Mouse (Mus musculus): Measurements from ENCODE around the gene Wfdc2.

Gene Wfdc2

GRCm38 (mm10) chr2:164562391-164563188 lies at the start of gene Wfdc2:
Wfdc2 (plus strand) TSS chr2:164562413.
- peak; percentile 55 for DNase-seq (ENCODE audit: extremely low spot score)

GRCm38 (mm10) chr2:164513389-164513788 lies 48.8 kb upstream of the Wfdc2 start:
- no peak for DNase-seq (ENCODE audit: extremely low spot score)

- no peak for DNase-seq (ENCODE audit: extremely low spot score)
Measured at GRCm38 (mm10) chr2:164514916-164515315, 47.3 kb upstream of the Wfdc2 start.

GRCm38 (mm10) chr2:164515897-164516296 lies 46.3 kb upstream of the Wfdc2 start:
- DNase-seq (ENCODE audit: extremely low spot score) = no peak

- no peak for DNase-seq (ENCODE audit: extremely low spot score)
Measured at GRCm38 (mm10) chr2:164516592-164516991, 45.6 kb upstream of the Wfdc2 start.

GRCm38 (mm10) chr2:164517485-164518221 lies 44.6 kb upstream of the Wfdc2 start:
- peak; percentile 71 for DNase-seq (ENCODE audit: extremely low spot score)

- DNase-seq (ENCODE audit: extremely low spot score) = no peak
Measured at GRCm38 (mm10) chr2:164518266-164519170, 43.7 kb upstream of the Wfdc2 start.

GRCm38 (mm10) chr2:164519171-164519526 lies 43.1 kb upstream of the Wfdc2 start:
- DNase-seq (ENCODE audit: extremely low spot score) = no peak

GRCm38 (mm10) chr2:164520782-164521181 lies 41.4 kb upstream of the Wfdc2 start:
- peak; percentile 51 for DNase-seq (ENCODE audit: extremely low spot score)

- DNase-seq (ENCODE audit: extremely low spot score) = no peak
Measured at GRCm38 (mm10) chr2:164521841-164522240, 40.4 kb upstream of the Wfdc2 start.

- no peak for DNase-seq (ENCODE audit: extremely low spot score)
Measured at GRCm38 (mm10) chr2:164522280-164522679, 39.9 kb upstream of the Wfdc2 start.

GRCm38 (mm10) chr2:164523301-164523773 lies 38.9 kb upstream of the Wfdc2 start:
- no peak for DNase-seq (ENCODE audit: extremely low spot score)

- DNase-seq (ENCODE audit: extremely low spot score) = no peak
Measured at GRCm38 (mm10) chr2:164528557-164528956, 33.7 kb upstream of the Wfdc2 start.

- peak; percentile 59 for DNase-seq (ENCODE audit: extremely low spot score)
Measured at GRCm38 (mm10) chr2:164531169-164531568, 31.0 kb upstream of the Wfdc2 start.

GRCm38 (mm10) chr2:164534315-164534714 lies 27.9 kb upstream of the Wfdc2 start:
- no peak for DNase-seq (ENCODE audit: extremely low spot score)

- DNase-seq (ENCODE audit: extremely low spot score) = no peak
Measured at GRCm38 (mm10) chr2:164537003-164537402, 25.2 kb upstream of the Wfdc2 start.

- DNase-seq (ENCODE audit: extremely low spot score) = no peak
Measured at GRCm38 (mm10) chr2:164540652-164541427, 21.4 kb upstream of the Wfdc2 start.

GRCm38 (mm10) chr2:164542132-164542531 lies 20.1 kb upstream of the Wfdc2 start:
- DNase-seq (ENCODE audit: extremely low spot score) = no peak

GRCm38 (mm10) chr2:164542598-164542997 lies 19.6 kb upstream of the Wfdc2 start:
- DNase-seq (ENCODE audit: extremely low spot score) = no peak

- no peak for DNase-seq (ENCODE audit: extremely low spot score)
Measured at GRCm38 (mm10) chr2:164543745-164544144, 18.5 kb upstream of the Wfdc2 start.

GRCm38 (mm10) chr2:164544454-164545097 lies 17.6 kb upstream of the Wfdc2 start:
- no peak for DNase-seq (ENCODE audit: extremely low spot score)

Measured in embryo, embryonic 9.5 days (tissue).